Mouse (Mus musculus): ENCODE results near the gene Hoxb9. TPM values are rescaled to one million over a fixed set of nuclear protein-coding genes. Genes with fewer than 3 reads are reported as not detected.

Hoxb9 gene
- polyA plus RNA-seq, 1 experiment, result not detected

DNA sequence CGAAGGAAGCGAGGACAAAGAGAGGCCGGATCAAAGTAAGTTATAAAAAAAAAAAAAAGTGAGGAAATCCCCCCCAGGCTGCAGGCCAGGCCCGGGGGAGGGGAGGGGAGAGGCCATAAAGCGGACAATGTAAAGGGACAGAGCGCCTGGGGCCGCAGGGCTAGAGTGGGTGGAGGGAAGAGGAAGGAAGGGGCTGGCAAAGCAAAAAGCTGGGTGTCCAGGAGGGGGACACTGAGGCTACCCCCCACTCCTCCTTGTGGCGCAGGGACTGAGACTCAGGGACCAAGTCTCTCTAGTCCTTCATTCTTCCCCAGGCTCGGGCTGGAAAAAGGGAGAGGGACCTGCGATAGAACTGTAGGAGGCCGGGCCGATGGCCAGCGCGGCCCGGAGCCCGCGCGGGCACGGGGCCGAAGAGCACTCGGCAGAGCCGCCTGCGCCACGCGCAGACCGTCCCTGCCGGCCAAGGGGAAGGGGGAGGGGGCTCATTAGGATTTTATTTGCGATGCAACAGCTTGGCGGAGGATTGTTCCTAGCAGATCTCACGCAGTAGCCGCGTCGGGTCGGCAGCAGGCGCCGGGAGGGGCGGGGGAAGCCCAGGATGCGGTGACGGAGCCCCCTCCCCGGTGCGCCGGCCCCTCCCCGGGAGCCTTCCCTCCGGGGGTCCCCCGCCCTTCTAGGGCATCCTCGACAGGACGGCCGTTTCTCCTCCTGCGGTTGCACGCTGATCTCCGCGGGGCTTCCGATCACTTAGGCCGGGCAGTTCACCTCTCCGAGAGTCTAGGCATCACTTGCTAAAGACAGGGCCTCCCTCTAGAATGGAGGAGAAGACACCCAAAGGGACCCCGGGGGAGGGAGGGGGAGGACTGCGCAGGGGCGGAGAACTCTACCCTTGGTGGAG is 1.0 kb downstream of the Hoxb9 start:
- no peak overlapping the region for H3K27ac ChIP-seq (ENCODE audit: insufficient read depth, low read depth, low read length)
- TF ChIP-seq POLR2A (IDR thresholded peaks at IDR 0.05; ENCODE audit: insufficient read depth, low read depth, low read length), result no peak
- no peak for TF ChIP-seq CTCF (IDR thresholded peaks at IDR 0.05; ENCODE audit: insufficient read depth, low read depth, low read length)
- peaks cover 5% of the 10 kb centered on the region for H3K4me1 ChIP-seq (ENCODE audit: control insufficient read depth, insufficient read depth, low read length)
- 1% methylated on average over 58 of the region's 58 CpGs for WGBS
- H3K4me3 ChIP-seq (ENCODE audit: insufficient read depth, low read depth, low read length), result no peak overlapping the region

GRCm38 (mm10) chr11:96274428-96274827 is 3.2 kb downstream of the Hoxb9 start:
- no peak for TF ChIP-seq CTCF (IDR thresholded peaks at IDR 0.05; ENCODE audit: insufficient read depth, low read depth, low read length)
- whole genome bisulfite sequencing, result 5% methylated on average over 10 of the region's 10 CpGs
- Histone ChIP-seq H3K4me3 (ENCODE audit: insufficient read depth, low read depth, low read length) (no peak overlapping the region), H3K4me1 (ENCODE audit: control insufficient read depth, insufficient read depth, low read length) (peaks cover 5% of the 10 kb centered on the region), H3K27ac (ENCODE audit: insufficient read depth, low read depth, low read length) (no peak overlapping the region)

DNA sequence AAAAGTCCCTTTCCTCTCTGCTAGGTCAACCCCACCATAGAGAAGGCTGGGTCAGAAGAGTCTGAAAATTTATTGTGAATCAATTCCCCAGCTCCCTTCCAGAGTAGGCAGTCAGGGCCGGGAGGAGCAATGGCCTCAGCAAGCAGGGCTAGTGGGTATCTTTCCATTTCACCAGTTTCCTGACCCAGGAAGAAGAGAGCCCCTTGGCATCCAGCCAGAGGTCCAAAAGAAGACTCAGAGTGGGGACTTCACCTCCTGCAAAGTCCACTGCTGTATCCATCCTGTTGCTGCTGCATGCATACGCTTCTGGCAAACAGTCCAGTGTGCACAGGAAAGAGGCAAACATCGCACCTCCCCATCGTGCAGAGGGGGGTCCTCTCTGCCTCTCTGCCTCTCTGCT is 4.6 kb downstream of the Hoxb9 start:
- Histone ChIP-seq H3K27ac (ENCODE audit: insufficient read depth, low read depth, low read length) (no peak overlapping the region), H3K4me3 (ENCODE audit: insufficient read depth, low read depth, low read length) (no peak overlapping the region), H3K4me1 (ENCODE audit: control insufficient read depth, insufficient read depth, low read length) (peaks cover 5% of the 10 kb centered on the region)
- WGBS, result 8% methylated on average over 4 of the region's 4 CpGs
- TF ChIP-seq CTCF (IDR thresholded peaks at IDR 0.05; ENCODE audit: insufficient read depth, low read depth, low read length) (no peak), POLR2A (IDR thresholded peaks at IDR 0.05; ENCODE audit: insufficient read depth, low read depth, low read length) (no peak)

DNA sequence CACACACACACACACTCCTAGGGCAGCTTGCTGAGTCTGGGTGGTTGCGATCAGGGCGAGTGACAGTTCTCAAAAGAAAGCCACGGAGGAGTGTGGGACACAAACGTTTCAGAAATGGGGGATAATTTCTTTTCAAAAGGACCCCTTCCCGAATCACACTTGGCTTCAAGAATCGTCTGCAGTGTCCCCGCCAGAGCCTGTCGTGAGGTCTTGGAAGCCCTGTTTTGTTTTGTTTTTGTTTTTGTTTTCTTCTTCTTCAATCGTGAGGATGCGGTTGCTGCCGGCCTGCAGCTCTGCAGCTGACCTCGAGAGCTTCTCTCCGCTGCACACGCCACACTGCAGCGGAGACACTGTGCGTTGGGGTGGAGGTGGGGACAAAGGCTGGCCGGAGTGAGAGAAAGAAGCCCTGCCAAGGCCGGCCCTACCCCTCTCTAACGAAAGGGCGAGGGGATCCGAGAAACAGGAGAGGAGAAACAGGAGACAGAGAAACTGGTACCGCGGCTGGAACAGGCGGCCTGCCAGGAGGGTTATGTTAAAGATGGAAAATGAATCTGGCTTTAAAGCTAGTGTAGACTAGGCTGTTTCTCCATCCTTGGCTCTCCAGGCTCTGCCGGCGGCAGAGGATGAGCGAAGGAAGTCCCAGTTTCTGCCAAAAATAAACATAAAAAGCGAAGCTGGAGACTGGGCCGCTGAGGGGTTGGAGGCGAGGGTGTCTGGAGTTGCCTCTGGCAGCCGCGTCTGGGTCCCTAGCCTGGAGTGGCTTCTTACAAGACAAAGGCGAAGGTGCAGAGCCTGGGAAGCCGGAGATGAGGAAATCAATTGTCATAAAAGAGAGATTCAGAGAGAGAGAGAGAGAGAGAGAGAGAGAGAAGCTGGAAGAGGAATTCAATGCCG is 6.1 kb downstream of the Hoxb9 start:
- H3K4me3 ChIP-seq (ENCODE audit: insufficient read depth, low read depth, low read length), result no peak overlapping the region
- peaks cover 2% of the 10 kb centered on the region; the same call in 1 of the 2 replicates for H3K4me1 ChIP-seq (ENCODE audit: control insufficient read depth, insufficient read depth, low read length)
- TF ChIP-seq CTCF (IDR thresholded peaks at IDR 0.05; ENCODE audit: insufficient read depth, low read depth, low read length) (no peak), POLR2A (IDR thresholded peaks at IDR 0.05; ENCODE audit: insufficient read depth, low read depth, low read length) (no peak)
- H3K27ac ChIP-seq (ENCODE audit: insufficient read depth, low read depth, low read length), result no peak overlapping the region
- WGBS, result 3% methylated on average over 35 of the region's 35 CpGs

DNA sequence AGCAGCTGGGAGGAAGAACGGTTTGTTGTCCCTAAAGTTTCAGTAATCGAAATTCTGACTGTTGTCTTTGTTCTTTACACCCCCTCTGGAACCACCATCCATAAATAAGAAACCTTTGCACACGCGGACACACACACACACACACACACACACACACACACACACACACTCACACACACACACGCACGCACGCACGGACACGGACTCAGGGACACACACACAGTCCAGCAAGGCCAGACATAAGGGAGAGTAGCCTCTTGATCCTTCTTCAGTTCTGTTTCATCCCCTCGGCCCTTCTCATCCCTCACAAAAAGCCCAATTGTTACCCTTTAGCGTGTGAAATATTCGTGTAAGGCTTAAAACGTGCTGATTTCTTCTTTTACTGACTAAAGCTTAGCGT is 7.1 kb downstream of the Hoxb9 start:
- no peak for TF ChIP-seq POLR2A (IDR thresholded peaks at IDR 0.05; ENCODE audit: insufficient read depth, low read depth, low read length)
- TF ChIP-seq CTCF (IDR thresholded peaks at IDR 0.05; ENCODE audit: insufficient read depth, low read depth, low read length), result no peak
- H3K4me1 ChIP-seq (ENCODE audit: control insufficient read depth, insufficient read depth, low read length), result no peaks in the 10 kb centered on the region
- no peak overlapping the region for H3K27ac ChIP-seq (ENCODE audit: insufficient read depth, low read depth, low read length)
- WGBS, result 14% methylated on average over 14 of the region's 14 CpGs
- no peak overlapping the region for H3K4me3 ChIP-seq (ENCODE audit: insufficient read depth, low read depth, low read length)

- peak; percentile 80 for TF ChIP-seq CTCF (IDR thresholded peaks at IDR 0.05; ENCODE audit: insufficient read depth, low read depth, low read length)
- no peak for TF ChIP-seq POLR2A (IDR thresholded peaks at IDR 0.05; ENCODE audit: insufficient read depth, low read depth, low read length)
- H3K27ac ChIP-seq (ENCODE audit: insufficient read depth, low read depth, low read length), result no peak overlapping the region
- WGBS, result 1% methylated on average over 9 of the region's 9 CpGs
- no peak overlapping the region for H3K4me3 ChIP-seq (ENCODE audit: insufficient read depth, low read depth, low read length)
- no peaks in the 10 kb centered on the region for H3K4me1 ChIP-seq (ENCODE audit: control insufficient read depth, insufficient read depth, low read length)
Measured at GRCm38 (mm10) chr11:96278773-96279172, 7.5 kb downstream of the Hoxb9 start.

DNA sequence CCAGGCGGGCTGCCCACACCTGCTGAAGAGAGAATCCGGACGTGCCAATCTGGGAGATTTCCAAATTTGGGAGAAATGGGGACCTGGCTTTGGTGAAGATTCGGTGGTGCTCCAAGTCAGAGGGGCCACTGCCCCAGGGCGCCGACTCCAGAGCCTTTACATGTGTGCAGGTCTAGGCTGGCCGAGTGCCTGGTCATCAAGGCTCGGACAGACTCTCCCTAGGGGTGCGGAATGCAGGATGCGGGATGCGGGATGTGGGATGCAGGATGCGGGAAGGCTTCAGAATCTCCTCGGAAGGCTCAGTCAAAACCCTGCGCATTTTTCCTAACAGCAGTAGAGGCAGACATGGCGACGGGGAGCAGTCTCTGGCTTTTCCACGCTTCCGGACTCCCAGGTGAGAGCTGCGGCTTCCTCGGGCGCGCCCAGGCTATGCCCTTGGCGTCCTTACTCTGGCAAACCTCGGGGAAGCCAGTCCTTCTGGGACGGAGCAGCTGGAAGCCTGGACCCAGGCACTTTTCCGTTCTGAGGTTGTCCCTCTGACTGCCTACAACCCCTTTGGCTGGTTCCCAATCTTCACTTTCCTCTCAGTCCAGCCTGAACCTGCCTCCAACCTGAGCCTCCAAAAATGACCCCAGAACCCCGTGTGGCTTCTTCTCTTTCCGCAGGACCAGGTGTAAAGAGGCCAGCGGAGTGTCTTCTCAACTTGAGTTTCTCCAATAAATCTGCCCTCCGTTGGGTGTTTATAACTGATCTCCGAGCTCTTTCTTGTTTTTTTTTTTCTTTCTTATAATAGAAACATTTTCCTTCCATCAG is 8.4 kb downstream of the Hoxb9 start:
- no peak overlapping the region for H3K27ac ChIP-seq (ENCODE audit: insufficient read depth, low read depth, low read length)
- no peaks in the 10 kb centered on the region; the same call in 1 of the 2 replicates for H3K4me1 ChIP-seq (ENCODE audit: control insufficient read depth, insufficient read depth, low read length)
- 4% methylated on average over 31 of the region's 31 CpGs for WGBS
- no peak overlapping the region for H3K4me3 ChIP-seq (ENCODE audit: insufficient read depth, low read depth, low read length)
- TF ChIP-seq POLR2A (IDR thresholded peaks at IDR 0.05; ENCODE audit: insufficient read depth, low read depth, low read length) (no peak), CTCF (IDR thresholded peaks at IDR 0.05; ENCODE audit: insufficient read depth, low read depth, low read length) (no peak)
